Mouse (Mus musculus) mouse embryonic stem cell (cell line): ENCODE data around the gene Rbm8a.
"Not testable (repeated sequence)": the region's sequence is repeated elsewhere in the genome, so short reads cannot be mapped to it uniquely, and the experiment has no call there.

Experiments used
- in situ Hi-C, 2 experiments: fragments of 300-500 bp; cut with MboI; formaldehyde crosslinking; loops; 1 replicate in 1 of 2; 3 replicates in 1 of 2; pipeline ENCODE4 v1.14.3; 2019 to 2020; ENCODE audit warnings: low sequenced_read_pairs in 2 of 2, low pct_unique_long_range_greater_than_20kb in 1 of 2, mixed read lengths in 1 of 2; ENCODE audit not compliant: unreplicated experiment in 1 of 2

The Rbm8a gene

GRCm38 (mm10) chr3:96601941-96602703, 27.6 kb upstream of the Rbm8a start:
- in situ Hi-C loops = no loop called here

- in situ Hi-C loops = no loop called here
Observed at GRCm38 (mm10) chr3:96602704-96603084, 27.0 kb upstream of the Rbm8a start.

- in situ Hi-C loops = no loop called here
Observed at GRCm38 (mm10) chr3:96603311-96603710, 26.4 kb upstream of the Rbm8a start.

- in situ Hi-C loops = not testable (repeated sequence)
Observed at GRCm38 (mm10) chr3:96606007-96606406, 23.7 kb upstream of the Rbm8a start.

- in situ Hi-C loops = no loop called here
Observed at GRCm38 (mm10) chr3:96606618-96607017, 23.1 kb upstream of the Rbm8a start.

- in situ Hi-C loops = no loop called here
Observed at GRCm38 (mm10) chr3:96617941-96618340, 11.8 kb upstream of the Rbm8a start.

- in situ Hi-C loops = no loop called here
Observed at GRCm38 (mm10) chr3:96623201-96623600, 6.5 kb upstream of the Rbm8a start.

GRCm38 (mm10) chr3:96632058-96632457, 2.3 kb downstream of the Rbm8a start:
- in situ Hi-C loops = loop anchor here in 1 of 2 experiments (10.0 kb wide), 1 partner anchor 87 kb away; no protein-coding TSS in a partner anchor

GRCm38 (mm10) chr3:96634015-96634414, 4.3 kb downstream of the Rbm8a start:
- in situ Hi-C loops = loop anchor here in 1 of 2 experiments (10.0 kb wide), 1 partner anchor 89 kb away; no protein-coding TSS in a partner anchor

GRCm38 (mm10) chr3:96634928-96635879, 5.5 kb downstream of the Rbm8a start, which contains the start of the genes Pex11b and Gm42957:
Gene Pex11b, plus strand, starts transcription at chr3:96635376.
Gene Gm42957, plus strand, starts transcription at chr3:96635474.
- in situ Hi-C loops = loop anchor here in 1 of 2 experiments (10.0 kb wide), 1 partner anchor 90 kb away; no protein-coding TSS in a partner anchor

- in situ Hi-C loops = loop anchor here in 1 of 2 experiments (10.0 kb wide), 1 partner anchor 91 kb away; no protein-coding TSS in a partner anchor
Observed at GRCm38 (mm10) chr3:96635906-96636305, 6.2 kb downstream of the Rbm8a start.

- in situ Hi-C loops = loop anchor here in 1 of 2 experiments (10.0 kb wide), 1 partner anchor 92 kb away; no protein-coding TSS in a partner anchor
Observed at GRCm38 (mm10) chr3:96636448-96636847, 6.7 kb downstream of the Rbm8a start.

GRCm38 (mm10) chr3:96639219-96639618, 9.5 kb downstream of the Rbm8a start:
- in situ Hi-C loops = loop anchor here in 1 of 2 experiments (10.0 kb wide), 1 partner anchor 94 kb away; no protein-coding TSS in a partner anchor

GRCm38 (mm10) chr3:96645018-96645649, 15.4 kb downstream of the Rbm8a start, which contains the start of gene Itga10:
Gene Itga10, plus strand, starts transcription at chr3:96645584.
- in situ Hi-C loops = loop anchor here in 1 of 2 experiments (10.0 kb wide), 1 partner anchor 60 kb away; no protein-coding TSS in a partner anchor

- in situ Hi-C loops = loop anchor here in 1 of 2 experiments (10.0 kb wide), 1 partner anchor 63 kb away; no protein-coding TSS in a partner anchor
Observed at GRCm38 (mm10) chr3:96647365-96647764, 17.6 kb downstream of the Rbm8a start.

GRCm38 (mm10) chr3:96660901-96661300, 31.2 kb downstream of the Rbm8a start:
- in situ Hi-C loops = loop anchor here (5.0 kb wide), 1 partner anchor 41 kb away; no protein-coding TSS in a partner anchor

GRCm38 (mm10) chr3:96662731-96663316, 33.1 kb downstream of the Rbm8a start:
- in situ Hi-C loops = loop anchor here (5.0 kb wide), 1 partner anchor 39 kb away; no protein-coding TSS in a partner anchor
